In the genomic region with DNA sequence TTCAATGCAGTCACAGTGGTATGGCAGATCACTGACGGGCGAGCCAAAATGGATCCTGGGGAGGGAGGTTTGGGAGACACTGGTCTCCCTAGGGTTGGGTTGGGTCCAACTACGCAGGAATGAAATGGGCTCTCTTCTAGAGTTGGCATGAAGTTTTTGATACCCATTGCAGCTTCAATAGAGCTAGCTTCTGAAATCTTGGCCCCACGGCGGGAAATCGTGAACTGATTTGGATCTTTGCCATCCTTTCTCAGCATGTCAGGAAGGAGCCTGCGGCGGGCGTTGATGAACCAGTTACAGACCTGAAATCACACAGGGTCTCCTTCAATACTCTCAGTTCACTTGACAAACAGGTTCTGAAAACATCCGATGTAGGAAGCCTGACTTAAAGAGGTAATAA, we compare ENCODE assay signal across 11 mouse cellular contexts. TPM values are rescaled to one million over a fixed set of nuclear protein-coding genes. Genes with fewer than 3 reads are reported as not detected.
DNase-seq lines count a peak whose midpoint lies in the region; ATAC-seq and TF ChIP-seq lines count a peak whose summit lies in the region.
"Had no signal": no experiment of that assay in that cellular context is flagged by ENCODE, and none has a peak within 500 bp of the region (broad histone marks: within the 10 kb centered on the region; RNA-seq: fewer than 3 reads in every experiment).

No protein-coding gene starts in this region.

- H3K9ac ChIP-seq in heart, adult 2 months (ENCODE audit: low read depth, low read length) = no peak overlapping the region
- no peak overlapping the region for H3K9ac ChIP-seq in stomach, postnatal 0 days (ENCODE audit: low read length)

- H3K27ac ChIP-seq in heart, adult 2 months = peak overlapping the region; percentile 21; the same call in 1 of the 2 replicates
- H3K27ac ChIP-seq in heart, embryonic 10.5 days = no peak overlapping the region
- H3K27ac ChIP-seq in stomach, postnatal 0 days (replicated peaks) = peak overlapping the region; percentile 81
- no peak overlapping the region for H3K27ac ChIP-seq in thymus, adult 2 months (ENCODE audit: control insufficient read depth, insufficient read depth, low read length)

- no peaks in the 10 kb centered on the region for H3K79me2 ChIP-seq in heart, adult 2 months (replicated peaks; ENCODE audit: control insufficient read depth, insufficient read depth, low read length)

- peaks cover 6% of the 10 kb centered on the region for H3K4me1 ChIP-seq in heart, adult 2 months (ENCODE audit: control insufficient read depth, insufficient read depth, low read length)
- peaks cover 5% of the 10 kb centered on the region; the same call in 1 of the 2 replicates for H3K4me1 ChIP-seq in heart, embryonic 10.5 days
- H3K4me1 ChIP-seq in stomach, postnatal 0 days (replicated peaks; ENCODE audit: control insufficient read depth, insufficient read depth) = peaks cover 4% of the 10 kb centered on the region
- 0 out of 2 replicates have a peak, but pooled peaks cover 4% of the 10 kb centered on the region for H3K4me1 ChIP-seq in thymus, adult 2 months (replicated peaks; ENCODE audit: control insufficient read depth, insufficient read depth, low read length)

- no peak for TF ChIP-seq CTCF in heart, adult 2 months (IDR thresholded peaks at IDR 0.05)
- no peak for TF ChIP-seq CTCF in stomach, postnatal 0 days (IDR thresholded peaks at IDR 0.05; ENCODE audit: low read depth)
- no peak for TF ChIP-seq CTCF in thymus, adult 2 months (IDR thresholded peaks at IDR 0.05; ENCODE audit: borderline replicate concordance, control insufficient read depth, extremely low read depth, insufficient read depth, low read length, poor library complexity)

- H3K36me3 ChIP-seq in heart, adult 2 months (ENCODE audit: control insufficient read depth, insufficient read depth, low read length) = peaks cover 7% of the 10 kb centered on the region
- peaks cover 44% of the 10 kb centered on the region for H3K36me3 ChIP-seq in heart, embryonic 10.5 days
- peaks cover 16% of the 10 kb centered on the region; the same call in 1 of the 2 replicates for H3K36me3 ChIP-seq in stomach, postnatal 0 days (ENCODE audit: control insufficient read depth, insufficient read depth, low read length)
- peaks cover 29% of the 10 kb centered on the region for H3K36me3 ChIP-seq in thymus, adult 2 months (ENCODE audit: control insufficient read depth, insufficient read depth, low read length)

- no peaks in the 10 kb centered on the region for H3K9me3 ChIP-seq in heart, embryonic 10.5 days
- H3K9me3 ChIP-seq in stomach, postnatal 0 days (ENCODE audit: control insufficient read depth, low read length) = no peaks in the 10 kb centered on the region

- no peak for TF ChIP-seq EP300 in heart, adult 2 months (IDR thresholded peaks at IDR 0.05; ENCODE audit: insufficient read depth, low read depth, low read length)
- TF ChIP-seq EP300 in stomach, postnatal 0 days (optimal IDR thresholded peaks at IDR 0.05) = no peak

- peak; percentile 27 to 30 for DNase-seq in heart, adult 2 months
- DNase-seq in heart, embryonic 10.5 days (ENCODE audit: low spot score) = no peak
- DNase-seq in urinary bladder, postnatal 14 days (ENCODE audit: low spot score) = peak; percentile 37
- no peak for DNase-seq in urinary bladder, postnatal 36 days (ENCODE audit: low spot score in 2 of 2)
- DNase-seq in kidney, adult 9 months = peak; percentile 53
- no peak for DNase-seq in stomach, postnatal 0 days (ENCODE audit: low spot score)
- DNase-seq in thymus, adult 2 months = no peak
- DNase-seq in right cerebral cortex, postnatal 25 days = no peak
- DNase-seq: layer of hippocampus, adult 9-11 months; thymus, postnatal 4 days had no signal

- TF ChIP-seq POLR2A in heart, adult 2 months (IDR thresholded peaks at IDR 0.05; ENCODE audit: insufficient read depth, low read depth, low read length) = no peak
- TF ChIP-seq POLR2A in thymus, adult 2 months (IDR thresholded peaks at IDR 0.05; ENCODE audit: control insufficient read depth, extremely low read depth, insufficient read depth, low read length, poor library complexity) = no peak

- H3K27me3 ChIP-seq in heart, adult 2 months (ENCODE audit: control insufficient read depth, insufficient read depth, low read length) = no peaks in the 10 kb centered on the region
- H3K27me3 ChIP-seq in heart, embryonic 10.5 days (ENCODE audit: insufficient read depth, poor library complexity, severe bottlenecking) = no peaks in the 10 kb centered on the region
- H3K27me3 ChIP-seq in stomach, postnatal 0 days (ENCODE audit: control insufficient read depth, insufficient read depth, low read length) = no peaks in the 10 kb centered on the region
- H3K27me3 ChIP-seq in thymus, adult 2 months (ENCODE audit: control insufficient read depth, insufficient read depth, low read length) = no peaks in the 10 kb centered on the region

- 0 out of 2 replicates have a peak overlapping the region, but pooled peaks have one; percentile 8 for H3K4me2 ChIP-seq in stomach, postnatal 0 days (replicated peaks; ENCODE audit: low read depth)

- no peak overlapping the region for H3K4me3 ChIP-seq in heart, adult 2 months
- no peak overlapping the region for H3K4me3 ChIP-seq in heart, embryonic 10.5 days
- no peak overlapping the region for H3K4me3 ChIP-seq in stomach, postnatal 0 days (ENCODE audit: low read depth, low read length)
- no peak overlapping the region for H3K4me3 ChIP-seq in thymus, adult 2 months (ENCODE audit: control insufficient read depth, insufficient read depth, low read length)

- 45% methylated on average over 10 of the region's 10 CpGs for WGBS in heart, adult 2 months
- 75% methylated on average over 10 of the region's 10 CpGs for WGBS in heart, embryonic 10.5 days
- WGBS in stomach, postnatal 0 days = 40% methylated on average over 10 of the region's 10 CpGs
- WGBS in thymus, adult 2 months = 88% methylated on average over 10 of the region's 10 CpGs

- intact Hi-C loops in heart, adult 2 months (cut with DNase I) = loop anchor here (5.0 to 10.0 kb wide), 2 partner anchors 147 to 1990 kb away; partner anchors contain the start of gene Ypel5

- no peak for ATAC-seq in stomach, postnatal 0 days (ENCODE audit: low FRiP score, low TSS enrichment)
- ATAC-seq: midbrain, embryonic 16.5 days had no signal

RNA-seq across cellular contexts. Expression of gene Tgif1, which starts 8.4 kb away (rescaled TPM):
- total RNA-seq in heart, adult 2 months (2021) = 1 to 10 TPM; 3.0 to 4.0 TPM
- polyA plus RNA-seq in heart, adult 2 months (2012; rRNA removed) = 8.6 and 14.0 TPM in 2 replicates
- polyA plus RNA-seq in heart, embryonic 10.5 days (2016; fragmentation: Nextera tagmentation; extraction: Ambion mirVana) = 31.5 and 58.1 TPM in 2 replicates
- 34.7 and 35.6 TPM in 2 replicates for polyA plus RNA-seq in stomach, postnatal 0 days (2015; fragmentation: Nextera tagmentation; extraction: Ambion mirVana)
- polyA plus RNA-seq in thymus, adult 2 months (2012; rRNA removed) = 44.6 and 45.2 TPM in 2 replicates

Comparison
In these comparisons a context has a peak if more than half of its experiments do, and no peak if none do; other contexts are left out.
1. DNase-seq: peak in heart, adult 2 months (2 of 2), urinary bladder, postnatal 14 days (single experiment) and kidney, adult 9 months (single experiment); none in heart, embryonic 10.5 days (single experiment), urinary bladder, postnatal 36 days (0 of 2), stomach, postnatal 0 days (single experiment), thymus, adult 2 months (single experiment) and right cerebral cortex, postnatal 25 days (single experiment).
2. H3K27ac ChIP-seq: peak in heart, adult 2 months (single experiment) and stomach, postnatal 0 days (single experiment); none in heart, embryonic 10.5 days (single experiment) and thymus, adult 2 months (single experiment).